Mouse (Mus musculus): ENCODE measurements around the gene Slc1a4. TPM values are rescaled to one million over a fixed set of nuclear protein-coding genes. Genes with fewer than 3 reads are reported as not detected.

The Slc1a4 gene
- polyA plus RNA-seq, 1 experiment from 2014 or later: 17.9 TPM

DNA sequence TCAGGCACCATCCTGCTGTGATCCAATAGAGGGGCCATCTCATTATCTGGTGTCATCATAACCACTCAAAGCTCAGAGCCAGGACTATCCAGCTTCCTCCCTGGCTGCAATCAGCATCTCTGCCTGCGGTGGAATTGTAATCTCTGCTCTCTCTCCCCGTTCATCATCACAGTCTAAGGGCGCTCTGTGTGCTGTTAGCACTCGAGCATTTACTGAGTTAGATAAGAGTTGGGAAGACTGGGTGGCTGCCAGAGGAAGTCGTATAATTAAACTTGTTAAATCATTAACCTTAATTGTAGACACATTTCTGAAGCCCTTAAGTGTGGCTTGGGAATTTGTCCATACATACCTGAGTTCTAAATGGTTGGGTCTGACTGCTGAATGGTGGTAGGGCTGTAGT is 53.8 kb downstream of the Slc1a4 start:
- H3K4me3 ChIP-seq (ENCODE audit: low read length): no peak overlapping the region
- ATAC-seq (ENCODE audit: low read depth): peak; percentile 73
- H3K36me3 ChIP-seq (ENCODE audit: control insufficient read depth, insufficient read depth, low read length): no peaks in the 10 kb centered on the region
- no peak overlapping the region for H3K9ac ChIP-seq (ENCODE audit: low read length)
- no peaks in the 10 kb centered on the region for H3K9me3 ChIP-seq (ENCODE audit: control insufficient read depth, low read length)
- 16% methylated on average over 5 of the region's 5 CpGs for WGBS
- no peaks in the 10 kb centered on the region for H3K27me3 ChIP-seq (ENCODE audit: control insufficient read depth, insufficient read depth, low read depth, low read length)
- H3K4me2 ChIP-seq (ENCODE audit: low read depth, low read length): no peak overlapping the region
- peaks cover 10% of the 10 kb centered on the region for H3K4me1 ChIP-seq (replicated peaks; ENCODE audit: control insufficient read depth, insufficient read depth, low read length)
- H3K27ac ChIP-seq (ENCODE audit: low read length): peak overlapping the region; percentile 30; the same call in 1 of the 2 replicates

DNA sequence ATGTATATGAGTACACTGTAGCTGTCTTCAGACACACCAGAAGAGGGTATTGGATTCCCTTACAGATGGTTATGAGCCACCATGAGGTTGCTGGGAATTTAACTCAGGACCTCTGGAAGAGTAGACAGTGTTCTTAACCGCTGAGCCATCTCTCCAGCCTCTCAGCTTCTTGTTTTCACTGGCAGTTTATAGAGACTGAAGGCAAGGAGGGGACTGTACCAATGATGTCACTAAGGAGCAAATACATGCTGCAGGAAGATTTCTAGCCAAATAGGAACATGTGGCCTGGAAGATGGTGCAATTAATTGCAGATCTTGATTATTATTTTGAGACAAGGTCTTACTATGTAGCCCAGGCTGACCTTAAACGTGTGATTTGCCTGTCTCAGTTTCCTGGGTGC is 55.4 kb downstream of the Slc1a4 start:
- no peak for ATAC-seq (ENCODE audit: low read depth)
- Histone ChIP-seq H3K9ac (ENCODE audit: low read length) (no peak overlapping the region), H3K27me3 (ENCODE audit: control insufficient read depth, insufficient read depth, low read depth, low read length) (no peaks in the 10 kb centered on the region), H3K4me1 (replicated peaks; ENCODE audit: control insufficient read depth, insufficient read depth, low read length) (peaks cover 10% of the 10 kb centered on the region), H3K36me3 (ENCODE audit: control insufficient read depth, insufficient read depth, low read length) (no peaks in the 10 kb centered on the region), H3K4me2 (ENCODE audit: low read depth, low read length) (no peak overlapping the region), H3K4me3 (ENCODE audit: low read length) (no peak overlapping the region), H3K27ac (ENCODE audit: low read length) (no peak overlapping the region), H3K9me3 (ENCODE audit: control insufficient read depth, low read length) (no peaks in the 10 kb centered on the region)
- WGBS: 67% methylated on average over 2 of the region's 2 CpGs

DNA sequence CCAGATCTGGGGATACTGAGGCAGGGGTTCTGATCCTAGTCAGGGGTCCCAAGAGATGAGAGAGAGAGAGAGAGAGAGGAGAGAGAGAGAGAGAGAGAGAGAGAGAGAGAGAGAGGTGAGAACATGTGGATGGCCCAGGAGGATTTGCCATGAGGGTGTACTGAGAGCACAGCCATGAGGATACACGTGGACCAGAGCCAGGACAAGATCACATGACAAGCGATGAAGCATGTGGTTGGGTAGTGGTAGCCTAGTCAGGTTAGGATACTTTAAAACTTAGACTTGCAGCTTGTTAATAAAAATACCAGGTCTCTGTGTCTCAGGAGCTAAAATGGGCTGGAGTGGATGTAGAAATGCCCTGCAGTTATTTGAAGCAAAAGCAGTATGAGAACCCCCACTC is 56.5 kb downstream of the Slc1a4 start:
- H3K36me3 ChIP-seq (ENCODE audit: control insufficient read depth, insufficient read depth, low read length): no peaks in the 10 kb centered on the region
- H3K4me2 ChIP-seq (ENCODE audit: low read depth, low read length): no peak overlapping the region
- H3K4me3 ChIP-seq (ENCODE audit: low read length): no peak overlapping the region
- no peak overlapping the region for H3K27ac ChIP-seq (ENCODE audit: low read length)
- WGBS: 67% methylated on average over 2 of the region's 2 CpGs
- no peaks in the 10 kb centered on the region for H3K27me3 ChIP-seq (ENCODE audit: control insufficient read depth, insufficient read depth, low read depth, low read length)
- peaks cover 10% of the 10 kb centered on the region for H3K4me1 ChIP-seq (replicated peaks; ENCODE audit: control insufficient read depth, insufficient read depth, low read length)
- no peak for ATAC-seq (ENCODE audit: low read depth)
- no peak overlapping the region for H3K9ac ChIP-seq (ENCODE audit: low read length)
- H3K9me3 ChIP-seq (ENCODE audit: control insufficient read depth, low read length): no peaks in the 10 kb centered on the region

DNA sequence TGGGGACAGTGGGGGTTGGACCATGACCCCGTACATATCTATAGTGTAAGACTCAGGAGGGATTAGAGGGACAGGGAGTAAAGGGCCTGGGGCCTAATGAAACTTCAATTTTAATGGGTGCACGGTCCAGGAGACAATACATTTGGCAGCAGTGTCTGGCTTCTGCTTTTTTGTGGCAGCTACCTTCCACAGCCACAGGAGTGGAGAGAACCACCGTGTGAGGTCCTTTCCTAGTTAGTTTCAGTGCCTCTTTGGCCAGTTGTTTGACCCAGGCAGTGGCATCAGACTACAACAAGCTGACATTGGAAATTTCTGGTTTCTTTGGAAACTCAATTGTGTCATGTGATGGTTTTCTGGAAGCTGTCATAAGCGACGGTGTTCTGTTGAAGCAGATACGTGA is 62.6 kb downstream of the Slc1a4 start:
- no peak overlapping the region for H3K4me3 ChIP-seq (ENCODE audit: low read length)
- no peak overlapping the region for H3K27ac ChIP-seq (ENCODE audit: low read length)
- no peaks in the 10 kb centered on the region for H3K27me3 ChIP-seq (ENCODE audit: control insufficient read depth, insufficient read depth, low read depth, low read length)
- no peaks in the 10 kb centered on the region for H3K9me3 ChIP-seq (ENCODE audit: control insufficient read depth, low read length)
- no peak overlapping the region for H3K4me2 ChIP-seq (ENCODE audit: low read depth, low read length)
- H3K4me1 ChIP-seq (replicated peaks; ENCODE audit: control insufficient read depth, insufficient read depth, low read length): no peaks in the 10 kb centered on the region
- no peak overlapping the region for H3K9ac ChIP-seq (ENCODE audit: low read length)
- 77% methylated on average over 6 of the region's 6 CpGs for WGBS
- H3K36me3 ChIP-seq (ENCODE audit: control insufficient read depth, insufficient read depth, low read length): no peaks in the 10 kb centered on the region
- ATAC-seq (ENCODE audit: low read depth): no peak

DNA sequence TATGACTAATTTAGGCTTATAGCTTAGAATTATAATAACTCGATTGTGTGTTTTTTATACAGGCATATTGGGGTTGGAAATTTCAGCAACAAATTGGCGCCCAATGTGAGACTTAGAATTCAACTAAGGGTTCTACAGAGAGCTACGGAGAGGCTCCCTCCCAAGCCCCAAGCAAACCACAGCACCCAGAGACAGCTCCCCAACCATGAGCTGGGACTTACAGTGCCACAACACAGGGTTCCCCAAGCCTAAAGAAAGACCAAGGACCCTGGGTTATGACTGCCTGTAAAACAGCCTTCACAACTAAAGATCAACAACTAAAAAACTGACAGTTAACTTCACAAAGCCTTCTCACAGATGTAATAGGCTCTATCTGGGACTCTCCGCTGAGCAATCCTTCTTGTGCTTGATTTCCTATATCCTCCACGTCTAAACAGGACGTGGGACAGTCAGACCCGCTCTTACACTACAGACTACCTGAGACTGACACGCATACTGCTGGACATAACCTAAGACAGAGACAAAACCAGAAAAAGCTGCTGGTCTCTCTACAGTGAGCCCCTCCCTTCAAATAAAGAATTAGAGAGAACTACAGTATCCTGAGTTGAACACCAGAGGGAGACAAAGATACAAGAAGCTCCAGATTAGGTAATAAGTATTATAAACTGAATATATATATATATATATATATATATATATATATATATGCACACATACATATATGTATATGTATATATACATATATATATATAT is 69.7 kb downstream of the Slc1a4 start:
- no peak overlapping the region for H3K4me3 ChIP-seq (ENCODE audit: low read length)
- H3K9me3 ChIP-seq (ENCODE audit: control insufficient read depth, low read length): no peaks in the 10 kb centered on the region
- no peaks in the 10 kb centered on the region for H3K4me1 ChIP-seq (replicated peaks; ENCODE audit: control insufficient read depth, insufficient read depth, low read length)
- H3K36me3 ChIP-seq (ENCODE audit: control insufficient read depth, insufficient read depth, low read length): no peaks in the 10 kb centered on the region
- WGBS: 51% methylated on average over 8 of the region's 8 CpGs
- H3K4me2 ChIP-seq (ENCODE audit: low read depth, low read length): no peak overlapping the region
- no peak overlapping the region for H3K9ac ChIP-seq (ENCODE audit: low read length)
- no peaks in the 10 kb centered on the region for H3K27me3 ChIP-seq (ENCODE audit: control insufficient read depth, insufficient read depth, low read depth, low read length)
- 0 out of 2 replicates have a peak, but pooled peaks have one; percentile 23 for ATAC-seq (ENCODE audit: low read depth)
- no peak overlapping the region for H3K27ac ChIP-seq (ENCODE audit: low read length)

DNA sequence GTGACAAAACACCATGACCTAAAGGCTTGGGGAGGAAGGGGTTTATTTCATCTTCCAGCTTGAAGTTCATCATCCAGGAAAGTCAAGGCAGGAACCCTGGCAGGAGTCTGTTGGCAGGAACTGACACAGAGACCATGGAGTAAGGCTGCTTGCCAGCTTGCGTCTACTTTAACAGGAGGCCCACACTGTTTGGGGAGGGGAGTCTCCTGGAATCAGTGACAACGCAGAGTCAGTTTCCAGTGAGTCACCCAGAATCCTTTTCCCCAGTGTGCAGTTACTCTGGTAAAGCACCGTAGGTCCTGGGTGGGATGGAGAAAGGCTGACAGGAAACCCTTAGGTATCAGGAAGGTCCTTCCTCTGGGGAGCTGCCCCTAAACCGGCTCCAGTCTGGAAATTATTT is 77.7 kb downstream of the Slc1a4 start:
- WGBS: 65% methylated on average over 4 of the region's 4 CpGs
- ATAC-seq (ENCODE audit: low read depth): no peak
- no peak overlapping the region for H3K4me3 ChIP-seq (ENCODE audit: low read length)
- H3K36me3 ChIP-seq (ENCODE audit: control insufficient read depth, insufficient read depth, low read length): no peaks in the 10 kb centered on the region
- no peak overlapping the region for H3K9ac ChIP-seq (ENCODE audit: low read length)
- no peak overlapping the region for H3K27ac ChIP-seq (ENCODE audit: low read length)
- no peaks in the 10 kb centered on the region for H3K4me1 ChIP-seq (replicated peaks; ENCODE audit: control insufficient read depth, insufficient read depth, low read length)
- no peaks in the 10 kb centered on the region for H3K27me3 ChIP-seq (ENCODE audit: control insufficient read depth, insufficient read depth, low read depth, low read length)
- H3K4me2 ChIP-seq (ENCODE audit: low read depth, low read length): no peak overlapping the region
- no peaks in the 10 kb centered on the region for H3K9me3 ChIP-seq (ENCODE audit: control insufficient read depth, low read length)

DNA sequence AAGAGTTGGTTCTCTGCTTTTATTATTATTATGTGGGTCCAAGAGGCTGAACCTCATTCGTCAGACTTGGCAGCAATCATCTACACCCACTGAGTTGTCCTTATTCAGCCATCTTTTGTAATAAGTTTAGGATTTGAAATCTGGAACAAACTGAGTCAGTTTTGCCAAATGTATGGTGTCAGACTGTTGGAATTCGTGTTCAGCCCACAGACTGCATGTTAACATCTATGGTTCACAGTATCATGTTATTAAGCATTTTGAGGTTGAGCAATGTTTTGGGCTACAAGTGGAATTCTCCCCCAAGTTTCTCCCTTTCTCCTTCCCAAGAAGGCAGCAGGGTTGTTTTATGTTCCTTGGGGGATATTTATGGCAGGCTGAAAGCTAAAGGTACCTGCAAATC is 79.4 kb downstream of the Slc1a4 start:
- no peaks in the 10 kb centered on the region for H3K36me3 ChIP-seq (ENCODE audit: control insufficient read depth, insufficient read depth, low read length)
- no peak for ATAC-seq (ENCODE audit: low read depth)
- no peak overlapping the region for H3K27ac ChIP-seq (ENCODE audit: low read length)
- no peak overlapping the region for H3K4me2 ChIP-seq (ENCODE audit: low read depth, low read length)
- H3K27me3 ChIP-seq (ENCODE audit: control insufficient read depth, insufficient read depth, low read depth, low read length): no peaks in the 10 kb centered on the region
- peaks cover 3% of the 10 kb centered on the region for H3K4me1 ChIP-seq (replicated peaks; ENCODE audit: control insufficient read depth, insufficient read depth, low read length)
- WGBS: 61% methylated on average over 2 of the region's 2 CpGs
- H3K9ac ChIP-seq (ENCODE audit: low read length): no peak overlapping the region
- no peak overlapping the region for H3K4me3 ChIP-seq (ENCODE audit: low read length)
- H3K9me3 ChIP-seq (ENCODE audit: control insufficient read depth, low read length): no peaks in the 10 kb centered on the region

Other genes with a start within 250 kb of the Slc1a4 start
- gene Actr2, start 219.8 kb downstream of the Slc1a4 start, polyA plus RNA-seq (2015; fragmentation: Nextera tagmentation; extraction: Ambion mirVana): 111 and 120 TPM in 2 replicates
- gene Rab1a, start 131.3 kb downstream of the Slc1a4 start, polyA plus RNA-seq (2015; fragmentation: Nextera tagmentation; extraction: Ambion mirVana): 261 and 264 TPM in 2 replicates
- 36.8 and 37.0 TPM in 2 replicates for gene Cep68, start 83.3 kb downstream of the Slc1a4 start, polyA plus RNA-seq (2015; fragmentation: Nextera tagmentation; extraction: Ambion mirVana)
- gene Sertad2, start 210.5 kb upstream of the Slc1a4 start, polyA plus RNA-seq (2015; fragmentation: Nextera tagmentation; extraction: Ambion mirVana): 39.8 and 45.0 TPM in 2 replicates

All from lung, embryonic 16.5 days (tissue).